Mouse (Mus musculus): ENCODE measurements around the gene C2cd3.

C2cd3 gene

GRCm38 (mm10) chr7:100402715-100403114 lies 30.7 kb downstream of the C2cd3 start:
- no peak for DNase-seq (ENCODE audit: low spot score in 2 of 2)

- no peak for DNase-seq (ENCODE audit: low spot score in 2 of 2)
Observed at GRCm38 (mm10) chr7:100407677-100408076, 35.6 kb downstream of the C2cd3 start.

- no peak for DNase-seq (ENCODE audit: low spot score in 2 of 2)
Observed at GRCm38 (mm10) chr7:100408684-100409083, 36.7 kb downstream of the C2cd3 start.

GRCm38 (mm10) chr7:100425795-100426194 lies 53.8 kb downstream of the C2cd3 start:
- no peak for DNase-seq (ENCODE audit: low spot score in 2 of 2)

- DNase-seq (ENCODE audit: low spot score in 2 of 2): peak; percentile 59 to 72
Observed at GRCm38 (mm10) chr7:100429102-100429501, 57.1 kb downstream of the C2cd3 start.

GRCm38 (mm10) chr7:100429911-100430310 lies 57.9 kb downstream of the C2cd3 start:
- peak; percentile 22 to 31 for DNase-seq (ENCODE audit: low spot score in 2 of 2)

GRCm38 (mm10) chr7:100431103-100431502 lies 59.1 kb downstream of the C2cd3 start:
- peak; percentile 48 to 62 for DNase-seq (ENCODE audit: low spot score in 2 of 2)

GRCm38 (mm10) chr7:100433295-100433694 lies 61.3 kb downstream of the C2cd3 start:
- no peak for DNase-seq (ENCODE audit: low spot score in 2 of 2)

GRCm38 (mm10) chr7:100443728-100444127 lies 71.7 kb downstream of the C2cd3 start:
- no peak for DNase-seq (ENCODE audit: low spot score in 2 of 2)

- DNase-seq (ENCODE audit: low spot score in 2 of 2): no peak
Observed at GRCm38 (mm10) chr7:100446271-100446670, 74.2 kb downstream of the C2cd3 start.

GRCm38 (mm10) chr7:100448530-100448929 lies 76.5 kb downstream of the C2cd3 start:
- no peak for DNase-seq (ENCODE audit: low spot score in 2 of 2)

- no peak for DNase-seq (ENCODE audit: low spot score in 2 of 2)
Observed at GRCm38 (mm10) chr7:100448985-100449384, 77.0 kb downstream of the C2cd3 start.

GRCm38 (mm10) chr7:100458153-100458552 lies 86.1 kb downstream of the C2cd3 start:
- no peak for DNase-seq (ENCODE audit: low spot score in 2 of 2)

GRCm38 (mm10) chr7:100459862-100460261 lies 87.8 kb downstream of the C2cd3 start:
- no peak for DNase-seq (ENCODE audit: low spot score in 2 of 2)

- DNase-seq (ENCODE audit: low spot score in 2 of 2): peak; percentile 71 to 74
Observed at GRCm38 (mm10) chr7:100461621-100462151, 89.7 kb downstream of the C2cd3 start.

- DNase-seq (ENCODE audit: low spot score in 2 of 2): no peak
Observed at GRCm38 (mm10) chr7:100463194-100463593, 91.2 kb downstream of the C2cd3 start.

GRCm38 (mm10) chr7:100463757-100464156 lies 91.7 kb downstream of the C2cd3 start:
- no peak for DNase-seq (ENCODE audit: low spot score in 2 of 2)

- DNase-seq (ENCODE audit: low spot score in 2 of 2): no peak
Observed at GRCm38 (mm10) chr7:100464248-100464647, 92.2 kb downstream of the C2cd3 start.

- no peak for DNase-seq (ENCODE audit: low spot score in 2 of 2)
Observed at GRCm38 (mm10) chr7:100465248-100465647, 93.2 kb downstream of the C2cd3 start.

GRCm38 (mm10) chr7:100465656-100466309 lies 93.8 kb downstream of the C2cd3 start:
- DNase-seq (ENCODE audit: low spot score in 2 of 2): peak; percentile 43

GRCm38 (mm10) chr7:100466781-100467510 lies 94.9 kb downstream of the C2cd3 start:
- no peak for DNase-seq (ENCODE audit: low spot score in 2 of 2)

GRCm38 (mm10) chr7:100468761-100469160 lies 96.7 kb downstream of the C2cd3 start:
- DNase-seq (ENCODE audit: low spot score in 2 of 2): no peak

- DNase-seq (ENCODE audit: low spot score in 2 of 2): no peak
Observed at GRCm38 (mm10) chr7:100469502-100469901, 97.5 kb downstream of the C2cd3 start.
